Mouse (Mus musculus) hindbrain, embryonic 11.5 days (tissue): ENCODE measurements around the gene Hhipl1. TPM values are rescaled to one million over a fixed set of nuclear protein-coding genes. Genes with fewer than 3 reads are reported as not detected.

Experiments
- ATAC-seq: fragments of 200-750 bp; cut with Nextera tagmentation; 2 replicates; pipeline ENCODE4 v1.8.0; 2017; ENCODE audit warnings: mild to moderate bottlenecking, moderate TSS enrichment, moderate library complexity; ENCODE audit not compliant: low FRiP score
- DNase-seq: peaks from one replicate; pipeline ENCODE4 v3.0.0-alpha.2; 2015; ENCODE audit warnings: low spot score
- H3K27ac ChIP-seq: fragments of 300-500 bp; sonication (generic); 2 replicates; pipeline ENCODE4 v1.5.1; 2014; ENCODE audit warnings: mild to moderate bottlenecking, low read depth, low read length
- H3K27me3 ChIP-seq: fragments of 300-500 bp; sonication (generic); 2 replicates; pipeline ENCODE4 v1.6.1; 2014; ENCODE audit warnings: mild to moderate bottlenecking, low read length, moderate library complexity, mixed read lengths; ENCODE audit not compliant: control insufficient read depth, insufficient read depth
- H3K36me3 ChIP-seq: fragments of 300-500 bp; sonication (generic); 2 replicates; pipeline ENCODE4 v1.6.1; 2014; ENCODE audit warnings: mild to moderate bottlenecking, low read length, moderate library complexity, mixed read lengths; ENCODE audit not compliant: control insufficient read depth, insufficient read depth
- H3K4me1 ChIP-seq: fragments of 300-500 bp; sonication (generic); replicated peaks from 2 replicates; pipeline ENCODE4 v1.6.1; 2014; ENCODE audit warnings: low read length, mixed read lengths; ENCODE audit not compliant: control insufficient read depth, insufficient read depth
- H3K4me2 ChIP-seq: fragments of 300-500 bp; sonication (generic); replicated peaks from 2 replicates; pipeline ENCODE4 v1.6.1; 2014; ENCODE audit warnings: mild to moderate bottlenecking, low read depth, low read length
- H3K4me3 ChIP-seq: fragments of 300-500 bp; sonication (generic); 2 replicates; pipeline ENCODE4 v1.5.1; 2014; ENCODE audit warnings: low read depth, low read length
- H3K9ac ChIP-seq: fragments of 300-500 bp; sonication (generic); 2 replicates; pipeline ENCODE4 v1.6.1; 2014; ENCODE audit warnings: low read depth, low read length
- H3K9me3 ChIP-seq: fragments of 300-500 bp; sonication (generic); 2 replicates; pipeline ENCODE4 v1.6.1; 2016; ENCODE audit warnings: low read length; ENCODE audit not compliant: control insufficient read depth
- WGBS: fragments of 180-500 bp; shearing (Covaris S2); extraction: QIAGEN DNeasy Blood & Tissue Kit; methylation state at CpG from one replicate; pipeline ENCODE4 v1.1.7; 2014; 5-methylcytosine and 5-hydroxymethylcytosine counted together
- polyA plus RNA-seq: library from polyadenylated mRNA; unstranded; fragments of >200 nt; fragmentation: Nextera tagmentation; extraction: Ambion mirVana; gene quantifications from 2 replicates; pipeline ENCODE4 v1.2.1, GENCODE M21; 2014

Gene Hhipl1
- polyA plus RNA-seq, 1 experiment from 2014 or later, result 1.2 TPM

DNA sequence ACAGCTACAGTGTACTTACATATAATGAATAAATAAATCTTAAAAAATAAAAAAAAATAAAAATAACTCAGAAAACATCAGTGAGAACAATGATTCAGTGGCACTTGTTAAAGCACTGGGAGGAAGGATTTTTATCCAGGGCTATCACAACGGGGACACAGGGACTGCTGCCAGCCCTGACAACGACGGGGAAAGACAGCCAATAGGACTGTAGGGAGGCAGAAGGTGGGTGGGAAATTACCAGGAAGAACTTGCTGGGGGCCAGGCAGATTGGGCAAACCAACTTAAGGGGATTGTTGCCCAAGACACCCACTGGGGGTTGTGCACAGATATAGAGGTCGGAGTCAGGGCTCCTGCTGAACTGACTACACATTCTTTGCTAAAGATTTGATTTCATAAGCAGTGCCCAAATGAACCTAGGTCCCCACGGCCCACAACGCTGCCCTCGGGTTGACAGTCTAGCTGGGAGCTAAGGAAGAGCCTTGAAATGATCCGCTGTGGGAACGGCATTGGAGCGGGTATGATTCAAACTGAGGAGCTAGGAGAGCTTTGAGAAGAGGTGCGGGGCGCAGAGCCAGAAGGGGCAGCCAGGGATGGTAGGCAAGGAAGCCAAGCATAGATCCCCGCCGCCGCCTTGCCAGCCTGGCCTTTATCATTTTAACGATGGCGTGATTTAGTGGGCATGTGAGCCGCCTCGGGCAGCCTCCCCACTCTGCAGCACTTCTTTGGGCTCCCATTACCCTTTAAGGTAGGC lies 17.8 kb upstream of the Hhipl1 start:
- WGBS, result 86% methylated on average over 19 of the region's 19 CpGs
- Histone ChIP-seq H3K27ac (no peak overlapping the region), H3K9me3 (no peaks in the 10 kb centered on the region), H3K4me3 (no peak overlapping the region), H3K36me3 (no peaks in the 10 kb centered on the region), H3K9ac (no peak overlapping the region), H3K4me1 (peaks cover 14% of the 10 kb centered on the region), H3K27me3 (no peaks in the 10 kb centered on the region; the same call in 1 of the 2 replicates), H3K4me2 (no peak overlapping the region)
- ATAC-seq (no peak), DNase-seq (no peak)

DNA sequence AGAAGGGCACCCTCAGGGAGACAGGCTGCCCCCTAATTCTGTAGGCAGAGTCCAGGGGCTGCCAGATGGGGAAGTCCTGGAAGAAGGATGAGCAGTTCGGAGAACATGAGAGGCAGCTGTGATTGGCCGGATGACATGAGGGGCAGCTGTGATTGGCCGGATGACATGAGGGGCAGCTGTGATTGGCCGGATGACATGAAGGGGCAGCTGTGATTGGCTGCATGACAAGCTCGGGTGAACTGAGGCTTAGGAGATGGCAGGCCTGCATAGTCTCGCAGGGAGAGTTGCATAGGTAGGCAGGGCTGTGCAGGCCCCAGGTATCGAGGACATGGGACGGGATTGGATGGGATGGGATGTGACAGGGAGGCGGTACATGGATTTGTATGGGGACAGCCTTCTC lies 13.7 kb upstream of the Hhipl1 start:
- H3K4me2 ChIP-seq, result peak overlapping the region; percentile 34
- H3K4me3 ChIP-seq, result no peak overlapping the region
- DNase-seq (peak; percentile 65), ATAC-seq (peak; percentile 90)
- no peaks in the 10 kb centered on the region for H3K9me3 ChIP-seq
- H3K36me3 ChIP-seq, result no peaks in the 10 kb centered on the region
- H3K4me1 ChIP-seq, result peaks cover 5% of the 10 kb centered on the region; the same call in 1 of the 2 replicates
- H3K27me3 ChIP-seq, result no peaks in the 10 kb centered on the region; the same call in 1 of the 2 replicates
- 0 out of 2 replicates have a peak overlapping the region, but pooled peaks have one; percentile 14 for H3K27ac ChIP-seq
- no peak overlapping the region for H3K9ac ChIP-seq
- 6% methylated on average over 9 of the region's 9 CpGs for whole genome bisulfite sequencing

GRCm38 (mm10) chr12:108292957-108293356 lies 13.1 kb upstream of the Hhipl1 start:
- no peaks in the 10 kb centered on the region; the same call in 1 of the 2 replicates for H3K27me3 ChIP-seq
- no peak overlapping the region for H3K9ac ChIP-seq
- 0 out of 2 replicates have a peak overlapping the region, but pooled peaks have one; percentile 14 for H3K27ac ChIP-seq
- ATAC-seq (peak; percentile 67; the same call in 1 of the 2 replicates), DNase-seq (peak; percentile 84)
- no peaks in the 10 kb centered on the region for H3K9me3 ChIP-seq
- H3K36me3 ChIP-seq, result no peaks in the 10 kb centered on the region
- H3K4me1 ChIP-seq, result peaks cover 5% of the 10 kb centered on the region; the same call in 1 of the 2 replicates
- 5% methylated on average over 8 of the region's 8 CpGs for WGBS
- no peak overlapping the region for H3K4me3 ChIP-seq
- H3K4me2 ChIP-seq, result peak overlapping the region; percentile 34

GRCm38 (mm10) chr12:108294620-108295019 lies 11.4 kb upstream of the Hhipl1 start:
- no peak overlapping the region for H3K4me2 ChIP-seq
- H3K27ac ChIP-seq, result no peak overlapping the region
- peaks cover 5% of the 10 kb centered on the region; the same call in 1 of the 2 replicates for H3K4me1 ChIP-seq
- DNase-seq, result no peak
- no peaks in the 10 kb centered on the region for H3K27me3 ChIP-seq
- H3K9me3 ChIP-seq, result no peaks in the 10 kb centered on the region
- H3K4me3 ChIP-seq, result no peak overlapping the region
- no peak for ATAC-seq
- no peaks in the 10 kb centered on the region for H3K36me3 ChIP-seq
- WGBS, result 79% methylated on average over 3 of the region's 3 CpGs
- no peak overlapping the region for H3K9ac ChIP-seq

DNA sequence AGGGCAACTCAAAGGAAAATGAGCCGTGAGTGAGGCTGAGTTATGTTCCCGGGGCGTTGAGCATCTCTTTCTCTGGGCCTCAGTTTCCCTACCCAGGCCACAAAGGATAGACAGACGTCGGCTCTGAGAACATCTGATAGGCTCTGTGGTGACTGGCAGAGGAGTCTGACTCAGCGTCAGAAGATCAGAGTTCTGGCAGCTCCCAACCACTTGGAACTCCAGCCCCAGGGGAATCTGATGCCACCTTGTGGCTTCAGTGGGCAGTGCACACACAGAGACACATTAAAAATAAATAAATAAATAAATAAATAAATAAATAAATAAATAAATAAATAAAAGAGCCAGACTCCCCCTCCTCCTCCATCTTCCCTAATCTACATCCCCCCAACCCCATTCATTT lies 9.0 kb upstream of the Hhipl1 start:
- Histone ChIP-seq H3K36me3 (no peaks in the 10 kb centered on the region), H3K9ac (no peak overlapping the region), H3K9me3 (no peaks in the 10 kb centered on the region), H3K27ac (no peak overlapping the region), H3K27me3 (no peaks in the 10 kb centered on the region), H3K4me3 (no peak overlapping the region), H3K4me1 (peaks cover 2% of the 10 kb centered on the region; the same call in 1 of the 2 replicates), H3K4me2 (no peak overlapping the region)
- WGBS, result 86% methylated on average over 6 of the region's 6 CpGs
- DNase-seq (no peak), ATAC-seq (no peak)

GRCm38 (mm10) chr12:108301006-108301405 lies 5.1 kb upstream of the Hhipl1 start:
- no peak for ATAC-seq
- H3K9ac ChIP-seq, result no peak overlapping the region
- no peaks in the 10 kb centered on the region for H3K9me3 ChIP-seq
- H3K27me3 ChIP-seq, result 0 out of 2 replicates have a peak, but pooled peaks cover under 1% of the 10 kb centered on the region
- H3K36me3 ChIP-seq, result no peaks in the 10 kb centered on the region
- H3K27ac ChIP-seq, result no peak overlapping the region
- no peak overlapping the region for H3K4me3 ChIP-seq
- H3K4me1 ChIP-seq, result peaks cover 3% of the 10 kb centered on the region; the same call in 1 of the 2 replicates
- DNase-seq, result no peak
- WGBS, result 78% methylated on average over 6 of the region's 6 CpGs
- no peak overlapping the region for H3K4me2 ChIP-seq

DNA sequence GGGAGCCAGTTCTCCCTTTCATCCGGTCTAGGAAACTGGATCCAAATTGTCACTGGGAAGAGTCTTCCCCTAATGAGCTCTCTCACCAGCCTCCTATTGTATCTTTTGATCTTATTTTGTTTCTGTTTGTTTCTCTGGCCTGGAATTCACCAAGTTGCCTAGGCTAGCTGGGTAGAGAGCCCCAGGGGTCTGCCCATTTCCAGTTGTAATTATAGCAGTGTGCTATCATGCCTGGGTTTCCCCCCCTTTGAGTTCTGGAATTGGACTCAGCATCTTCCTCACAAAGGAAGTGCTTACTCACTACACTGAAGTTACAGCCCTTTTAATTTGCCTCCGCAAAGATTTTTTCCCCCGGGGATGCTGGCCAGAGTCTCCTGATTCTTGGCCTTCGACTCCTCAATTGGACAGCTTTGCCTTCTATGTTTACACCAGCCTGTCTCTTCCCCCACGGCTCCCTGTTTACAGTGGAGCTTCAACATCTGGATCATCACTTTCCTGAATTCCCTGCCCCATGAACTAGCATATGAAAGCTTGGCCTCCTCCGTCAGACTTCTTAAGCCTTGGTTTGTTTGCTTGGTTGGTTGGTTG lies 2.2 kb upstream of the Hhipl1 start:
- no peak for DNase-seq
- Histone ChIP-seq H3K4me1 (peaks cover 5% of the 10 kb centered on the region; the same call in 1 of the 2 replicates), H3K36me3 (no peaks in the 10 kb centered on the region), H3K4me3 (no peak overlapping the region), H3K4me2 (no peak overlapping the region), H3K27ac (no peak overlapping the region), H3K27me3 (0 out of 2 replicates have a peak, but pooled peaks cover 2% of the 10 kb centered on the region), H3K9me3 (no peaks in the 10 kb centered on the region), H3K9ac (no peak overlapping the region)
- WGBS, result 51% methylated on average over 6 of the region's 6 CpGs
- no peak for ATAC-seq

DNA sequence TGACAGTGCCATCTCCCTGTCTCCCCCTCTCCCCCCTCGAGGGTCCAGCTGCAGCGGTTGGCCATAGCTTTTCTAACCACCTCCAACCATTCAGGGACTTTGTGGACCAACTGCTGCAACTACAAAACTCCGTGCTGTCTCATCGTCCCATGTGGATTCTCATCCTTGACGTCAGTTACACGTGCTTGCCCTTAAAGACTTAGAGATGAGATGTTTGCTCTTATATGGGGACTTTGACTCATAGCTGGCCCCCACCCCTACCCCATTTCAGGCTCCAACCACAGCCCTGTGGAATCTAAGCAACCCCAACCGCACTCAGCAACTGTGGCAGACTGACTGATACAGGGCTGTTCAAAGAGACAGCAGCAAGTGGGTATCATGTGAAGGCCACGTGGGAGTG lies 898 bp upstream of the Hhipl1 start:
- no peaks in the 10 kb centered on the region for H3K9me3 ChIP-seq
- H3K4me2 ChIP-seq, result no peak overlapping the region
- DNase-seq, result no peak
- peaks cover 5% of the 10 kb centered on the region; the same call in 1 of the 2 replicates for H3K4me1 ChIP-seq
- no peak overlapping the region for H3K9ac ChIP-seq
- 0 out of 2 replicates have a peak, but pooled peaks cover 2% of the 10 kb centered on the region for H3K27me3 ChIP-seq
- no peak overlapping the region for H3K27ac ChIP-seq
- no peaks in the 10 kb centered on the region for H3K36me3 ChIP-seq
- no peak for ATAC-seq
- H3K4me3 ChIP-seq, result no peak overlapping the region
- WGBS, result 74% methylated on average over 8 of the region's 8 CpGs
